Mouse (Mus musculus) CD4-positive, CD25-positive, alpha-beta regulatory T cell, adult 4 months (primary cell): ENCODE measurements around the gene Wfdc11. TPM values are rescaled to one million over a fixed set of nuclear protein-coding genes. Genes with fewer than 3 reads are reported as not detected.
"Not testable (repeated sequence)": the region's sequence is repeated elsewhere in the genome, so short reads cannot be mapped to it uniquely, and the experiment has no call there.

Experiments
- ATAC-seq: one replicate; pipeline ENCODE4 v1.8.0; 2017
- polyA plus RNA-seq, 2 experiments: library from polyadenylated mRNA; unstranded; fragments of 100-300 nt; shearing (Covaris generic); gene quantifications; one replicate each; pipeline ENCODE4 v1.2.1; 2017

The Wfdc11 gene
- polyA plus RNA-seq, 2 experiments from 2014 or later = not detected

DNA sequence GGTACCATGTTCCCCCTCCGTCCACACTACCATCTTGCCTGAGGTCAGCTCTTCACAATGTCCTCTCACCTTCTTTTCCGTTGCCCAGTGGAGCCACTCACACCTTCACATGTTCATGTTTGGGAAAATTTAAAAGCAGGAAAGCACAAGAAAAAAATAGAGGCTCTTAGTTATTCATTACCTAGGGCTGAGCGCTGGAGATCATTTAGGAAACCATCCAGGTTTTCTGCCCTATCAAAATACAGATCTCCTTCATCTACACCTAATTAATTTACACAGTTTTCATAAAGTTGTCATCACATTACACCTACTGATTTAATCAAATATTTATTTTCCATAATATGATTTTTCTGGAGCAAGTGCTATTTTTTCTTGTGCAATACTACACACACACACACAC is 35.2 kb downstream of the Wfdc11 start, which contains the start of gene Wfdc16:
Gene Wfdc16 (minus strand): TSS at position 101 of the 400 bp plus-strand sequence.
- no peak for ATAC-seq

DNA sequence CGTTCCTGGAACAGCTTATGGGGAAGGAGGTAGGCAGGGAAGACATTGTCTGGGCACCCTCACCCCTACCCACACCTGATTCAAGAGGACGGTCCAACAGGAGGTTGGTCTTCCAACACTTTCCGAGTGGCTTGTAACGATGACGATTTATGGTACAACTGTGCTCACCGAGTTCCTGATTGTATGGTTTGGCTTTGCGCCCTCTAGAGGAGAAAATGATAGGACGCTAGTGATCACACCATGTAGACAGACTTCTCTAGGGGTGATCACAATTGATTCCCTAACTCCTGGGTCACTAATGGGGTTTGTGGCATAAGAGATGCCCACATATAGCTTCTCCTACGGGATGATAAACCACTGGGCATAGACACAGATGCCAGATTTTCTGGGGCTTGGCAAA is 38.6 kb downstream of the Wfdc11 start:
- no peak for ATAC-seq

DNA sequence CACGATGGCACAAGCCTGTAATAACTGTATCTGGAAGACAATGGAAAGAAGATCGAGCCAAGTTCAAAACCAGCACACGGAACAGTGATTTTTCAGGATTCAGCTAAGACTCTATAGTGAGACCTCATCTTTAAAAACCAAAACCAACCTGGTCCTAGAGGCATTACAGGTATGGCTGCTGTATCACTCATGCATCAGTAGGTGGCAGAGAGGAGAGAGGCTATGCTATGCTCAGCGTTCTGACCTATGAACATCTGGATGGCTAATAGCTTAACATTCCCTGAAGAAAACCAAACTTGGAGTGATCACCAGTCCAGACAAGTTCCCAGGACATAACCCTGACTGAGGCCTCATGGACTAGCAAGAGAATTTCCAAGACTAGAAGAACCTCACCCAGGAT is 52.1 kb downstream of the Wfdc11 start:
- ATAC-seq = no peak

GRCm38 (mm10) chr2:164619050-164619449 is 54.8 kb downstream of the Wfdc11 start:
- ATAC-seq = no peak

DNA sequence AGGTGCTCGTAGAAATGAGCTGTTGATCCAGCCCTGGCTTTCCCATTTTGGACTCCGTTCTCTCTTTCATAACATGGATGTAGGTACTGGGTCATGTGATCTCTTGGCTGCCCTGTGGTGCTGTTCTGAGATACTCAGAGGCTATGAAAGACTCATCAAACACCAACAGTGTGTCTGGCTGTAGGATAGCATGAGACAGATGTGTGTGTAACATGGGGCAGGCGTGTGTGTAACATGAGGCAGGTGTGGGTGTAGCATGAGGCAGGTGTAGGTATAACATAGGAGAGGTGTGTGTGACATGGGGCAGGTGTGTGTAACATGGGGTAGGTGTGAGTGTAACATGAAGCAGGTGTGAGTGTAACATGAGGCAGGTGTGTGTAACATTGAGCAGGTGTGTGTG is 58.5 kb downstream of the Wfdc11 start:
- no peak for ATAC-seq

DNA sequence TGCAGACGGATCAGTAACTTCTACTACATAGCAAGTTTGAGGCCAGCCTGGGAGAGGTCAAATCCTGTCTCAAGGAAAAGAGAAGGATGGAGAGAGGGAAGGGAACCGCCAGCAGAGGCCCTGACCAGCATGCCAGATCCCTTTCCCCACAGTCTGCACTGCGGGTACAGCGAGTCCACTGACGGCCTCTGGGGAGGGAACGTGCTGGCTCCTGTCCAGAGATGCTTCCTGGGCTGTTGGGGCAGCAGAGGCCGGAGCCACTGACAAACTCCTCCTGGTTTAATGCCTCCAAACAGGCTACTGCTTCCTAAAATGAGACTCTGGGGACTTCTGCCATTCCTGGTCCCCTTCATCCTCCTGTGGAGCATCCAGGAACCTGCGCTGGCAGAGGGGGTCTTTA is 60.4 kb downstream of the Wfdc11 start, which contains the start of the genes Wfdc6b and Wfdc8:
Gene Wfdc6b (plus strand): TSS at position 52 of the 400 bp plus-strand sequence.
Gene Wfdc8 (minus strand): TSS at position 156 of the 400 bp plus-strand sequence.
- not testable (repeated sequence) for ATAC-seq

Other genes starting within 250 kb of the Wfdc11 start
- 10 to 100 TPM; 69.7 to 93.7 TPM for gene Sdc4, start 230.2 kb downstream of the Wfdc11 start, polyA plus RNA-seq
- gene Sys1, start 217.1 kb downstream of the Wfdc11 start, polyA plus RNA-seq = 10 to 100 TPM in 1 of 2 experiments, 1 to 10 TPM in 1; 8.8 to 15.1 TPM
- gene Gm20458, start 213.1 kb downstream of the Wfdc11 start, polyA plus RNA-seq = not detected
- not detected for gene Trp53tg5, start 200.4 kb downstream of the Wfdc11 start, polyA plus RNA-seq
- gene Dbndd2, start 188.0 kb downstream of the Wfdc11 start, polyA plus RNA-seq = 1 to 10 TPM; 3.7 to 4.5 TPM
- gene Pigt, start 176.6 kb downstream of the Wfdc11 start, polyA plus RNA-seq = 10 to 100 TPM; 17.0 to 27.0 TPM
- gene Wfdc2, start 111.7 kb downstream of the Wfdc11 start, polyA plus RNA-seq = 1 to 10 TPM; 2.2 to 3.0 TPM
- not detected for gene Spint3, start 100.6 kb downstream of the Wfdc11 start, polyA plus RNA-seq
- not detected for gene Wfdc6a, start 88.6 kb downstream of the Wfdc11 start, polyA plus RNA-seq
- gene Eppin, start 80.5 kb downstream of the Wfdc11 start, polyA plus RNA-seq = not detected
- not detected for gene Wfdc6b, start 60.6 kb downstream of the Wfdc11 start, polyA plus RNA-seq
- not detected for gene Wfdc8, start 60.5 kb downstream of the Wfdc11 start, polyA plus RNA-seq
- not detected for gene Wfdc16, start 35.3 kb downstream of the Wfdc11 start, polyA plus RNA-seq
- not detected for gene Wfdc10, start 18.0 kb downstream of the Wfdc11 start, polyA plus RNA-seq
- not detected for gene Wfdc9, start 17.5 kb downstream of the Wfdc11 start, polyA plus RNA-seq
- not detected for gene Wfdc13, start 11.0 kb upstream of the Wfdc11 start, polyA plus RNA-seq
- not detected for gene Spint4, start 24.4 kb upstream of the Wfdc11 start, polyA plus RNA-seq
- gene Spint5, start 41.2 kb upstream of the Wfdc11 start, polyA plus RNA-seq = not detected
- not detected for gene Wfdc3, start 71.8 kb upstream of the Wfdc11 start, polyA plus RNA-seq
- 1 to 10 TPM; 3.8 to 7.3 TPM for gene Dnttip1, start 71.9 kb upstream of the Wfdc11 start, polyA plus RNA-seq
- gene Ube2c, start 95.8 kb upstream of the Wfdc11 start, polyA plus RNA-seq = 10 to 100 TPM in 1 of 2 experiments, 1 to 10 TPM in 1; 7.7 to 11.4 TPM
- gene Tnnc2, start 105.9 kb upstream of the Wfdc11 start, polyA plus RNA-seq = not detected
- 1 to 10 TPM; 4.9 to 7.7 TPM for gene Snx21, start 111.7 kb upstream of the Wfdc11 start, polyA plus RNA-seq
- 10 to 100 TPM; 32.5 to 42.2 TPM for gene Acot8, start 130.8 kb upstream of the Wfdc11 start, polyA plus RNA-seq
- gene Zswim3, start 131.0 kb upstream of the Wfdc11 start, polyA plus RNA-seq = 1 to 10 TPM; 7.0 to 8.1 TPM
- 10 to 100 TPM; 20.9 to 30.5 TPM for gene Zswim1, start 148.6 kb upstream of the Wfdc11 start, polyA plus RNA-seq
- not detected for gene Spata25, start 154.4 kb upstream of the Wfdc11 start, polyA plus RNA-seq
- 100 to 1,000 TPM; 211 to 247 TPM for gene Ctsa, start 158.8 kb upstream of the Wfdc11 start, polyA plus RNA-seq
- 1 to 10 TPM in 1 of 2 experiments, under 1 TPM in 1; 0.65 to 1.6 TPM for gene Neurl2, start 159.4 kb upstream of the Wfdc11 start, polyA plus RNA-seq
- gene Pltp, start 183.6 kb upstream of the Wfdc11 start, polyA plus RNA-seq = under 1 TPM; 0.34 to 0.98 TPM
- 100 to 1,000 TPM; 106 to 115 TPM for gene Pcif1, start 205.2 kb upstream of the Wfdc11 start, polyA plus RNA-seq
- 1 to 10 TPM; 5.6 to 8.2 TPM for gene Zfp335, start 237.7 kb upstream of the Wfdc11 start, polyA plus RNA-seq